Mouse (Mus musculus) skeletal muscle tissue, adult 2 months (tissue): ENCODE results near the gene Csta1.

ENCODE experiments used
- DNase-seq: peaks from one replicate; pipeline ENCODE4 v3.0.0-alpha.2; 2012; ENCODE audit warnings: low read depth, low spot score

The Csta1 gene

GRCm38 (mm10) chr16:36071450-36072379 lies 59.3 kb downstream of the Csta1 start, which contains the start of the genes Fam162a and Ccdc58:
Gene Fam162a (minus strand): TSS chr16:36071594.
Gene Ccdc58 (plus strand): TSS chr16:36071685.
- DNase-seq: peak; percentile 87

GRCm38 (mm10) chr16:36071071-36071449 lies 60.0 kb downstream of the Csta1 start:
- no peak for DNase-seq
